Mouse (Mus musculus): ENCODE results near the gene Tasp1. TPM values are rescaled to one million over a fixed set of nuclear protein-coding genes. Genes with fewer than 3 reads are reported as not detected.

Tasp1 gene
- polyA plus RNA-seq, 1 experiment from 2014 or later: 21.1 TPM

DNA sequence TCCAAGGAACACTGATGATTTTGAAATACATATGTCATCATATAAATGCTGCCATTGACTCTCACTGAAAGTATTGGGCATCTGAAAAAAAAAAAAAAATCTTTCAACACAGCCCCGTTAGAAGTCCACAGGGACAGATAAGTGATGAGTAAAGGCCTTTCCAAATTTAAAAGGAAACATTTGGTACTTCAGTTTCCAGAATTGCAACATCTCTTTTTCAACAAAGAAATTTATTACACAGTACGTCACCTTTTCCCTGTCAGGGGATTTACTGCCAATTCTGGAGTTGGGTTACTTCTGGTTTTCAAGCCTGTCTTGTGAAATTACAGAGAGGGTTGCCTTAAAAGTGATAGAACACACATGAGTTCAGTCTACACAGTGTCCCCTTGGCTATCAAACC, 146.8 kb downstream of the Tasp1 start:
- ATAC-seq (replicated peaks; ENCODE audit: insufficient number of reproducible peaks, low FRiP score, low TSS enrichment, low read depth) (no peak), DNase-seq (ENCODE audit: low spot score) (no peak)
- Histone ChIP-seq H3K27ac (replicated peaks; ENCODE audit: low read depth, low read length) (no peak overlapping the region), H3K36me3 (replicated peaks; ENCODE audit: control insufficient read depth, insufficient read depth, low read depth, low read length) (no peaks in the 10 kb centered on the region), H3K9me3 (replicated peaks; ENCODE audit: control insufficient read depth, low read length) (no peaks in the 10 kb centered on the region), H3K27me3 (ENCODE audit: control insufficient read depth, insufficient read depth, low read length) (no peaks in the 10 kb centered on the region), H3K4me3 (ENCODE audit: low read depth, low read length) (no peak overlapping the region), H3K4me1 (ENCODE audit: control insufficient read depth, insufficient read depth, low read length) (no peaks in the 10 kb centered on the region), H3K4me2 (ENCODE audit: low read depth, low read length) (no peak overlapping the region), H3K9ac (replicated peaks; ENCODE audit: low read length) (no peak overlapping the region)
- 71% methylated on average over 2 of the region's 2 CpGs for WGBS

DNA sequence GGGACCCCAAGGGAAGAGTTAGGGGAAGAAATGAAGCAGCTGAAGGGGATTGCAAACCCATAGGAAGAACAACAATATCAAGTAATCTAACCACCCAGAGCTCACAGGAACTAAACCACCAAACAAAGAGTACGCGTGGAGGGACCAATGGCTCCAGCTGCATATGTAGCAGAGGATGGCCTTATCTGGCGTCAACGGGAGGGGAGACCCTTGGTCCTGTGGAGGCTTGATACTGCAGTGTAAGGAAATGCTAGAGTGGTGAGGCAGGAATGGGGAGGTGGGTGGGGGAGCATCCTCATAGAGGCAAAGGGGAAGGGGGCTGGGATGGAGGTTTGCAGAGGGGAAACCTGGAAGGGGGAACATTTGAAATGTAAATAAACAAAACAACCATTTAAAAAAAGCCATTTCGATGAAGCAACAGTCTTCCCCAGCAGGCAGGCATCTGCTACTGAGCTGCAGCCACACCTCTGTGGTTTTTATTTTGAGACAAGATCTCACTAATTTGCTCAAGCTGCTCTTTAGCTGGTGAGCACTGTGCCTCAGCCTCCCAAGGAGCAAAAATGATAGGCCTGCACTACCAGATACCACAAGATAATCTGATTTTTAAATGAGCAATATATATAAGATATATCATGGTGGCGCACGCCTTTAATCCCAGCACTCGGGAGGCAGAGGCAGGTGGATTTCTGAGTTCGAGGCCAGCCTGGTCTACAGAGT, 160.0 kb downstream of the Tasp1 start:
- 84% methylated on average over 9 of the region's 9 CpGs for WGBS
- Histone ChIP-seq H3K9ac (replicated peaks; ENCODE audit: low read length) (no peak overlapping the region), H3K36me3 (replicated peaks; ENCODE audit: control insufficient read depth, insufficient read depth, low read depth, low read length) (no peaks in the 10 kb centered on the region), H3K4me2 (ENCODE audit: low read depth, low read length) (no peak overlapping the region), H3K27ac (replicated peaks; ENCODE audit: low read depth, low read length) (no peak overlapping the region), H3K9me3 (replicated peaks; ENCODE audit: control insufficient read depth, low read length) (no peaks in the 10 kb centered on the region), H3K27me3 (ENCODE audit: control insufficient read depth, insufficient read depth, low read length) (no peaks in the 10 kb centered on the region), H3K4me1 (ENCODE audit: control insufficient read depth, insufficient read depth, low read length) (no peaks in the 10 kb centered on the region), H3K4me3 (ENCODE audit: low read depth, low read length) (no peak overlapping the region)
- ATAC-seq (replicated peaks; ENCODE audit: insufficient number of reproducible peaks, low FRiP score, low TSS enrichment, low read depth): no peak
- no peak for DNase-seq (ENCODE audit: low spot score)

DNA sequence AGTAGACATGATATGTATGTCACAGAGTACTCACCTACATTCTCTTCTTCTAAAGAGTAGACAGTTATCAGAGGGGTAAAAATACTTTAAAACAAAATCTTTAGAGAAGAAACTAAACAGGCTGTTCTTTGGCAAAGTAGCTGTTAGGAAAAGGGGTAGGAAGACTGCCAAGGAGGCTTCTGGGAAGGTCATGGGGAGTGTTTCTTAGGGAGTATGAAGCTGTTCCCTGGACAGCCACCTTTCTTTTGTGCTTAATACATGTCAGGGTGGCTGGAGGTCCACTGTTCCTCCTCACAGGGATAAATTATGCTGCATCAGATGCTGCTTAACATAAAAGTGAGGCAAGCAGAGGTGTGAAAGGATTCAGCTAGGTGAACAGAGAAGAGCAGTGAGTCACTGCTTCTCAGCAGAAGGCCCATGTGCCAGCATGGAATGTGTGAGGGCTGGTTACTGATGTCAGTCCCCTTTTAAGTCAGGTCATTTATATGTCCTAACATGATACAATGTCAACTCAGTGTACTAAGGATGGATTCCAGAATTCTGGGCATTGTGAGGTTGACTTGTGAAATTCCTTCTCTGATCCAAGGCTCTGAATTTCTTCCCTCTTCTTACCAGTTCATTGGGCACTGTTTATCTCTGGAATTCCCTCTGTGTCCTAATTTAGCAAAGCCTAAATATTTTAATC, 175.1 kb downstream of the Tasp1 start:
- Histone ChIP-seq H3K4me3 (ENCODE audit: low read depth, low read length) (no peak overlapping the region), H3K9me3 (replicated peaks; ENCODE audit: control insufficient read depth, low read length) (no peaks in the 10 kb centered on the region), H3K27ac (replicated peaks; ENCODE audit: low read depth, low read length) (no peak overlapping the region), H3K9ac (replicated peaks; ENCODE audit: low read length) (no peak overlapping the region), H3K4me2 (ENCODE audit: low read depth, low read length) (no peak overlapping the region), H3K36me3 (replicated peaks; ENCODE audit: control insufficient read depth, insufficient read depth, low read depth, low read length) (no peaks in the 10 kb centered on the region), H3K27me3 (ENCODE audit: control insufficient read depth, insufficient read depth, low read length) (no peaks in the 10 kb centered on the region), H3K4me1 (ENCODE audit: control insufficient read depth, insufficient read depth, low read length) (no peaks in the 10 kb centered on the region)
- no peak for DNase-seq (ENCODE audit: low spot score)
- ATAC-seq (replicated peaks; ENCODE audit: insufficient number of reproducible peaks, low FRiP score, low TSS enrichment, low read depth): no peak

DNA sequence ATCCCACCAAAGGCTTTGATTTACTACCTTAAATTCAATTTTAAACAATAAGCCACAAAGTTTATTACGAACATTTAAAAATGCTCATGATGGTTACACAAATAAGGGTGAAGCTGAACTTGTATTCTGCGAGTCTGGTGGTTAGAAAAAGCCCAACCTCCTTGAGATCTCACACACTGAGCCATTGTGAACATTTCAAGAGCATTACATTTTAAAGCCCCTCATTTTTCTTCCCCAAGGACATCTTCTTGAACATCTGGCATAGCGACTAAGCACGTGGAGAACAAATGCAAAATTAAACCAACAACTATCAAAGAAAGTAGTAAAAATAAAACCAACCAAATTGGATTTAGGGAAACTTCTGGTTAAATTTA, 182.4 kb downstream of the Tasp1 start:
- Histone ChIP-seq H3K4me2 (ENCODE audit: low read depth, low read length) (no peak overlapping the region), H3K27me3 (ENCODE audit: control insufficient read depth, insufficient read depth, low read length) (no peaks in the 10 kb centered on the region), H3K4me3 (ENCODE audit: low read depth, low read length) (no peak overlapping the region), H3K4me1 (ENCODE audit: control insufficient read depth, insufficient read depth, low read length) (no peaks in the 10 kb centered on the region), H3K27ac (replicated peaks; ENCODE audit: low read depth, low read length) (no peak overlapping the region), H3K9me3 (replicated peaks; ENCODE audit: control insufficient read depth, low read length) (no peaks in the 10 kb centered on the region), H3K9ac (replicated peaks; ENCODE audit: low read length) (no peak overlapping the region), H3K36me3 (replicated peaks; ENCODE audit: control insufficient read depth, insufficient read depth, low read depth, low read length) (no peaks in the 10 kb centered on the region)
- ATAC-seq (replicated peaks; ENCODE audit: insufficient number of reproducible peaks, low FRiP score, low TSS enrichment, low read depth) (no peak), DNase-seq (ENCODE audit: low spot score) (no peak)
- 71% methylated on average over 4 of the region's 4 CpGs for WGBS

DNA sequence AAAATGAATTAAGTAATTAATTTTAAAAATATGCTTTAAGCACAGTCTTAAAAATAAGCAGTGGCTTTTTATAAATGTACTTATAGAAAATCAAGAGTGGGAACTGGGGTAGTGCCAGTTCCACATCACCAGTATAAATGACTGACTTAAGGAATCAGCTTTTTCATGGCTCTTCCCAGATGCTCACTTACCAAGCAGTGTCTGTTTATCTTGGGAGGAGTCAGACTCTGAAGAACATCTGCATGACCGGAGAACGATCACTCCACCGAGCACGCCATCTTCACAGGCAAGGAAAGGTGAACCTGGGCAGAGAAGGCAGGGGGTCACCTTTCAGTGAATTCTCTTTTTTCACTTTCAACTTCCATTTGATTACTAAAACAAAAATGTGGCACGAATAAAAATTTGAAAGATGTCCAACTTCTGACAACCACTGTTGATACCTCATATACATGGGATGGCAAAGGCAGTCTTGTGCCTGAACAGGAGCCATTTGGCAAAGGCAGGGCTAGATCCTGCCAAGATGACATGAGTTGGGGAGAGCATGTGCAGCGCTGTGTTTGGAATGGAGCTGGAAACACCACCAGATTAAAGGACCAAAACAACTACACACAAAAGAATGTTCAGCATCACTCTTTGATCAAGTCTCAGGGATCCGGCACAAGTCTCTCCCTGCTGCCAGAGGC, 182.9 kb downstream of the Tasp1 start:
- no peak for DNase-seq (ENCODE audit: low spot score)
- WGBS: 93% methylated on average over 7 of the region's 7 CpGs

DNA sequence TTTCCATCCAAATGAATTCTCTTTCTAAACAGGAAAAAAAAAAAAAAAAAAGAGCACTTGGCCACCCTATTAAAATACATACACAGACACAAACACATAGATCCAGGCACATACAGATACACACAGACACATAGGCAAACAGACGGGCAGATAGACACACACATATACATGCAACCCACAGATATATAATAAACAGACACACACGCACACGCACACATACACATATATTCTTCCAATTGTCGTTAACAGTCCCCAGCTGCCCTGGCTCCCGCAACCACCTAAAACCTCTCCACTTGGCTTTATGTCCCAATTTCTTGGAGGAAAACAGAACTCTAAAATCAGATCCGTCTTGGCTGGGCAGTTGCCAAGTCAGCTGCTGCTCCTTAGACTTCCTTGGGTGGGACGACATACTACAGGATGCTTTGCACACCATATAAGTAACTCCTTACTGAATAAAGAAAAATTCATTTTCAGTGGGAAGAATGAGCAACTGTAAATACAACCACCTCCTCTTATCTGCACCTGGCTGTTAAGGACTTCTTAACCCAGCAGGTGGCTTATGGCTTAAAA, 188.5 kb downstream of the Tasp1 start:
- no peak overlapping the region for H3K4me2 ChIP-seq (ENCODE audit: low read depth, low read length)
- H3K4me1 ChIP-seq (ENCODE audit: control insufficient read depth, insufficient read depth, low read length): no peaks in the 10 kb centered on the region
- no peak for DNase-seq (ENCODE audit: low spot score)
- no peak overlapping the region for H3K27ac ChIP-seq (replicated peaks; ENCODE audit: low read depth, low read length)
- H3K36me3 ChIP-seq (replicated peaks; ENCODE audit: control insufficient read depth, insufficient read depth, low read depth, low read length): no peaks in the 10 kb centered on the region
- 92% methylated on average over 7 of the region's 7 CpGs for WGBS
- H3K9ac ChIP-seq (replicated peaks; ENCODE audit: low read length): no peak overlapping the region
- H3K27me3 ChIP-seq (ENCODE audit: control insufficient read depth, insufficient read depth, low read length): no peaks in the 10 kb centered on the region
- no peaks in the 10 kb centered on the region for H3K9me3 ChIP-seq (replicated peaks; ENCODE audit: control insufficient read depth, low read length)
- H3K4me3 ChIP-seq (ENCODE audit: low read depth, low read length): no peak overlapping the region
- ATAC-seq (replicated peaks; ENCODE audit: insufficient number of reproducible peaks, low FRiP score, low TSS enrichment, low read depth): no peak

More for the DNA sequence above, 182.9 kb downstream of the Tasp1 start:
- H3K36me3 ChIP-seq (replicated peaks; ENCODE audit: control insufficient read depth, insufficient read depth, low read depth, low read length): no peaks in the 10 kb centered on the region
- no peak overlapping the region for H3K27ac ChIP-seq (replicated peaks; ENCODE audit: low read depth, low read length)
- no peaks in the 10 kb centered on the region for H3K9me3 ChIP-seq (replicated peaks; ENCODE audit: control insufficient read depth, low read length)
- H3K27me3 ChIP-seq (ENCODE audit: control insufficient read depth, insufficient read depth, low read length): no peaks in the 10 kb centered on the region
- H3K9ac ChIP-seq (replicated peaks; ENCODE audit: low read length): no peak overlapping the region
- H3K4me1 ChIP-seq (ENCODE audit: control insufficient read depth, insufficient read depth, low read length): no peaks in the 10 kb centered on the region
- H3K4me3 ChIP-seq (ENCODE audit: low read depth, low read length): no peak overlapping the region
- no peak overlapping the region for H3K4me2 ChIP-seq (ENCODE audit: low read depth, low read length)
- ATAC-seq (replicated peaks; ENCODE audit: insufficient number of reproducible peaks, low FRiP score, low TSS enrichment, low read depth): no peak

DNA sequence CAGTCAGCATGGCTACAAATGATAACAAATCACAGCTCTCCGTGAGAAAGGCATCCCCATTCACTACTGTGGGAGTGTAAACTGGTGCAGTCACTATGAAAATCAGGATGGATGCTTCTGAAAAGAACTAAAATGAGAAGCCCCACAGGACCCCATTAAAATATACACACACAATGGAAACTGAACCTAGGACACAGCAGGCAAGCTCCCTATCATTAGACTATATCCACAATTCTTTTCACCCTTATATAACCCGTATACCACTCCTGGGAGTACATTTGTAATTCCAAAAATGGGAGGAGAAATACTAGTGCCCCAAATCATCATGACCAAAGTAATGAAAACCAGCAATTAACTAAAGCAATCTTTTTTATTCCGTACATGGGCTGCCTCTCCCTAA, 190.7 kb downstream of the Tasp1 start:
- DNase-seq (ENCODE audit: low spot score) (no peak), ATAC-seq (replicated peaks; ENCODE audit: insufficient number of reproducible peaks, low FRiP score, low TSS enrichment, low read depth) (no peak)
- H3K4me1 ChIP-seq (ENCODE audit: control insufficient read depth, insufficient read depth, low read length): no peaks in the 10 kb centered on the region
- H3K36me3 ChIP-seq (replicated peaks; ENCODE audit: control insufficient read depth, insufficient read depth, low read depth, low read length): no peaks in the 10 kb centered on the region
- H3K27me3 ChIP-seq (ENCODE audit: control insufficient read depth, insufficient read depth, low read length): no peaks in the 10 kb centered on the region
- 73% methylated on average over 3 of the region's 3 CpGs for WGBS
- H3K9me3 ChIP-seq (replicated peaks; ENCODE audit: control insufficient read depth, low read length): no peaks in the 10 kb centered on the region
- no peak overlapping the region for H3K4me3 ChIP-seq (ENCODE audit: low read depth, low read length)
- no peak overlapping the region for H3K4me2 ChIP-seq (ENCODE audit: low read depth, low read length)
- no peak overlapping the region for H3K27ac ChIP-seq (replicated peaks; ENCODE audit: low read depth, low read length)
- no peak overlapping the region for H3K9ac ChIP-seq (replicated peaks; ENCODE audit: low read length)

DNA sequence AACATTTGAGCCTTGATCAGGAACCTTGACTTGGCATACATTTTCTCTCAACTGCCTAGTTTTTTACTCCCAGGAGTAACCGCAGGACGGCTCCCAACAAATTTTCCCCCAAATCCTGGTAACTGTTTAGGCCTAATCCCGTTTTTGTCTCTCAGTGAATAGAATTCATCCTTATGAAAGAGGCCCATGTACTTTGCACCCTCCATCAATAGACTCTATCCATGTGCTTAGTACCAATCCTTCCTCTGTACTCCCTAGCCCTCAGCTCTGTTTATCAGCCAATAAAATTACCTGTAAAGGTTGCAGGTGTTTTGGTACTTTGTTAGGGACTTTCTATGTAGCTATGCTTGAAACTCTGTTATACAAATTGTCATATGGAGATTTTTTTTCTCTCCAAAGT, 192.4 kb downstream of the Tasp1 start:
- no peaks in the 10 kb centered on the region for H3K36me3 ChIP-seq (replicated peaks; ENCODE audit: control insufficient read depth, insufficient read depth, low read depth, low read length)
- H3K4me2 ChIP-seq (ENCODE audit: low read depth, low read length): no peak overlapping the region
- H3K9me3 ChIP-seq (replicated peaks; ENCODE audit: control insufficient read depth, low read length): no peaks in the 10 kb centered on the region
- no peak overlapping the region for H3K27ac ChIP-seq (replicated peaks; ENCODE audit: low read depth, low read length)
- no peaks in the 10 kb centered on the region for H3K4me1 ChIP-seq (ENCODE audit: control insufficient read depth, insufficient read depth, low read length)
- ATAC-seq (replicated peaks; ENCODE audit: insufficient number of reproducible peaks, low FRiP score, low TSS enrichment, low read depth) (no peak), DNase-seq (ENCODE audit: low spot score) (no peak)
- 53% methylated on average over 3 of the region's 3 CpGs for WGBS
- no peaks in the 10 kb centered on the region for H3K27me3 ChIP-seq (ENCODE audit: control insufficient read depth, insufficient read depth, low read length)
- H3K4me3 ChIP-seq (ENCODE audit: low read depth, low read length): no peak overlapping the region
- no peak overlapping the region for H3K9ac ChIP-seq (replicated peaks; ENCODE audit: low read length)
